Mouse (Mus musculus): ENCODE measurements around the gene Vps11. TPM values are rescaled to one million over a fixed set of nuclear protein-coding genes. Genes with fewer than 3 reads are reported as not detected.
"Not testable (repeated sequence)": the region's sequence is repeated elsewhere in the genome, so short reads cannot be mapped to it uniquely, and the experiment has no call there.

The Vps11 gene
- polyA plus RNA-seq, 1 experiment from 2014 or later, result 47.0 TPM

DNA sequence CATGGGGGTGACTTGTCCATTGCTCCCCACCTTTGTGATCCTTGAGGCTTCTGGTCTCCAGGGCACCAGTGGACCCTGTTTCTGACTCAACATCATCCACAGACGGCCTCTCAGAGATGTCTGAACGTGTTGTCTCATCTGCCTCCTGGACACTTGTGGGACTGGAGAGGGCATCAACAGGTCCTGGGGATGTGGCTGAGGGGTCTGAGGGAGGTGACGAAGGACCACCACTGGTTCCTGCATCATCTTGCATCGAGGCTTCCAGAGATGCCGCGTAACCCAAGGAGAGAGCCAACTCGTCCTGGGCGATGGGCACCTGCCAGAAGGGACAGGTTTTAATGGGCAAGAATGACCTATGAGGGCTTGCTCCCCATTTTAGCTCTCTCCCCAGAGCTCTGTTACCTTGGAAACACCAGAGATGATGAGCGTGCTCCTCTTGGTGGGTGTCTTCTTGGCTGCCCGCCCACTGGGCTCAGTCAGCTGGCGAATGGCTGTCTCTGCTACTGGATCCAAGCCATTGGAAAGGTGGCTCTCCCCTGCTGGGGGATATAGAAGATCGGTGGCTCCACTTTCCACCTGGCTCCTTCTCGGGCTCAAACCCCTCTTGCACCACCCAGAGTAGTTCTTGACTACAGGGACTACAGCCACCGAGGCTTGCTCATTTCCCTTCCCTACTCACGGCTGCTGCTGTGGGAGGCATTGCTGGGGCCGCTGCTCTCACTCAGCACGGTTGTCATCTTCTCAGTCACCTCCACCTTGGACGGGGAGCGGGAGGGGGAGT, 47.8 kb downstream of the Vps11 start:
- no peaks in the 10 kb centered on the region; the same call in 1 of the 2 replicates for H3K36me3 ChIP-seq (ENCODE audit: control insufficient read depth, insufficient read depth)
- H3K9ac ChIP-seq (replicated peaks; ENCODE audit: low read depth, low read length), result no peak overlapping the region
- ATAC-seq, result no peak
- no peaks in the 10 kb centered on the region for H3K27me3 ChIP-seq (replicated peaks; ENCODE audit: control insufficient read depth, insufficient read depth, low read length)
- H3K27ac ChIP-seq (ENCODE audit: low read length), result no peak overlapping the region
- H3K4me2 ChIP-seq (ENCODE audit: low read length), result no peak overlapping the region
- peaks cover 18% of the 10 kb centered on the region for H3K4me1 ChIP-seq (replicated peaks; ENCODE audit: control insufficient read depth, insufficient read depth, low read length)
- 65% methylated on average over 19 of the region's 19 CpGs for WGBS
- no peaks in the 10 kb centered on the region for H3K9me3 ChIP-seq (ENCODE audit: control insufficient read depth, low read length)
- H3K4me3 ChIP-seq (replicated peaks; ENCODE audit: low read length), result no peak overlapping the region

DNA sequence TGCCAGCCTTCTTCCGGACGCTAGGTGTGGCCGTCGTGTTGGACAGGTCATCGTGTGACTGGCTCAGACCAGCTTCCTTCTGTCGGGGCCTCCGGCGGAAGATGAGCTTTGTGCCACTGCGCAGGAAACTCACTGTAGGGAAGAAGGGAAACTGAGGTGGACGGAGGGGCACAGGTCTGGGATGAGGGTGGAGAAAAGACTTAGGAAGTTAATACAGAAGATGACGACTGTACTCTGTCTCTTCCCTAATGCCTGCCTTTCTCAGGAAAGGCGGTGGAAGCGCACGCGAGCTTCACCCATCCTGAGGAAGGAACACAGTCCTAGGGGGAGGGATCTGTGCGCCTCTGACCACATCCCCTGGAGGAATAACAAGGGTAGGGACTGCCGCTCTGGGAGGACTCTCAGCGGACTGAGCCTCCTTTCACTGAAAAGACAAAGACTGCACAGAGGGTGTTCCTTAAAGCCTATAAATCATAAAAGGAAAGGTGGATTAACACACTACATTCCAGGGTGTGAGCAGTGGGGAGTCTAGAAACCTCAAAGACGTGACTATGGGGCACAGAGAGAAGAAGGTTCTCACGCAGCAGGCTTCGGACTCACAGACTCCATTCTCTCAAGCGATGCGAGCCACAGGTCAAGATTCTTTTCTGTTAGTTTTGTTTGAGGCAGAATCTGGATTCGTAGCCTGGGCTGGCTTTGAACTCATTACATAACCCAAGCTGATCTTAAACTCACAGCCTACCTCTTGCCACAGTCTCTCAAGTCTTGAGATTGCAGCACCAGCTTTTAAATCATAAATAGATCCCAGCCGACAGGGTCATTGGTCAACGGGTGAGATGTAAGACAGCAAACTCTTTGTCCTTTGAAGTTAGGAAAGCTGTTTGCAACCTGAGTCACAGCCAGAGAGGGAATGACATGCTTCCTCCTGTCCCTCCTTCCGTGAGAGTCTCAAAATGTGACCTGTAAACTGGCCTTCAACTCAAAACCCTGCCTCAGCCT, 50.0 kb downstream of the Vps11 start:
- no peak overlapping the region for H3K9ac ChIP-seq (replicated peaks; ENCODE audit: low read depth, low read length)
- no peak overlapping the region for H3K4me3 ChIP-seq (replicated peaks; ENCODE audit: low read length)
- H3K9me3 ChIP-seq (ENCODE audit: control insufficient read depth, low read length), result no peaks in the 10 kb centered on the region
- H3K4me1 ChIP-seq (replicated peaks; ENCODE audit: control insufficient read depth, insufficient read depth, low read length), result 0 out of 2 replicates have a peak, but pooled peaks cover 5% of the 10 kb centered on the region
- no peak for ATAC-seq
- WGBS, result 9% methylated on average over 27 of the region's 27 CpGs
- no peak overlapping the region for H3K27ac ChIP-seq (ENCODE audit: low read length)
- H3K36me3 ChIP-seq (ENCODE audit: control insufficient read depth, insufficient read depth), result no peaks in the 10 kb centered on the region; the same call in 1 of the 2 replicates
- no peaks in the 10 kb centered on the region for H3K27me3 ChIP-seq (replicated peaks; ENCODE audit: control insufficient read depth, insufficient read depth, low read length)
- H3K4me2 ChIP-seq (ENCODE audit: low read length), result no peak overlapping the region

DNA sequence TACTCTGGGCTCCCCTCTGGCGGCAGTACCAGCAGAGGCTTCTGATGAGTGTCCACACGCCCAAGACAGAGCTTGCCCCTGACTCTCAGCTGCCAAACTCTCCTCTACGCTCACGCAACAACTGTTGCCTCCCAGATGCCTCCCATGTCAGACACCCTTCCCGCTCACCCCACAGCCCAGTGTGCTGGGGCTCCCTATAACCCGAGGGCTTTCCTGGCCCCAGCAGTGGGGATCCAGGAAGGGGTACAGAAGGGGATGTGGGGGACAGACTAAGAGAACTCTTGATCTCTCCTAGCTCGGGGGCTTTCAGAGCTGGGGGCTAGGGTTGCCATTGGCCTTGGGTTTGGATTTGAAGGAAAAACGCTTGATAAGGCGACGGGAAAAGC, 50.7 kb downstream of the Vps11 start:
- WGBS, result 32% methylated on average over 10 of the region's 10 CpGs
- H3K27ac ChIP-seq (ENCODE audit: low read length), result no peak overlapping the region
- no peaks in the 10 kb centered on the region; the same call in 1 of the 2 replicates for H3K36me3 ChIP-seq (ENCODE audit: control insufficient read depth, insufficient read depth)
- H3K9ac ChIP-seq (replicated peaks; ENCODE audit: low read depth, low read length), result no peak overlapping the region
- no peaks in the 10 kb centered on the region for H3K9me3 ChIP-seq (ENCODE audit: control insufficient read depth, low read length)
- H3K4me1 ChIP-seq (replicated peaks; ENCODE audit: control insufficient read depth, insufficient read depth, low read length), result 0 out of 2 replicates have a peak, but pooled peaks cover 5% of the 10 kb centered on the region
- no peak overlapping the region for H3K4me2 ChIP-seq (ENCODE audit: low read length)
- ATAC-seq, result no peak
- H3K4me3 ChIP-seq (replicated peaks; ENCODE audit: low read length), result no peak overlapping the region
- H3K27me3 ChIP-seq (replicated peaks; ENCODE audit: control insufficient read depth, insufficient read depth, low read length), result no peaks in the 10 kb centered on the region

DNA sequence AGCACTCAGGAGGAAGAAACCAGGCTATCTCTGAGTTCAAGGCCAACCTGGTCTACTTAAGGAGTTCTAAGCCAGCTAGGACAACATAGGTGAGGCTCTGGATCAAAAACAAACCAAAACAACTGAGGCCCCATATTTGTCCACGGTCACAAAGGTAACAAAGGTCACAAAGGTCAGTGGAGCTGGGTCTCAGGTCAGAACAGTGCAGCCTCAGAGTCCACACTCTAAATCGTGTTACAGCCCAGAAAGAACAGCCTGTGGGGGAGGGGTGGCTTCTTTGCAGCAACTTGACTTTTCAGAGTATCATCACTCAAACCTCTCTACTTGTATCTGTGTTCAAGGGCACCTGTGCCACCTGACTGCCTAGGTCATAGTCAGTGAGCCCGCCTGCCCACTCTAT, 51.7 kb downstream of the Vps11 start:
- 67% methylated on average over 3 of the region's 3 CpGs for WGBS

DNA sequence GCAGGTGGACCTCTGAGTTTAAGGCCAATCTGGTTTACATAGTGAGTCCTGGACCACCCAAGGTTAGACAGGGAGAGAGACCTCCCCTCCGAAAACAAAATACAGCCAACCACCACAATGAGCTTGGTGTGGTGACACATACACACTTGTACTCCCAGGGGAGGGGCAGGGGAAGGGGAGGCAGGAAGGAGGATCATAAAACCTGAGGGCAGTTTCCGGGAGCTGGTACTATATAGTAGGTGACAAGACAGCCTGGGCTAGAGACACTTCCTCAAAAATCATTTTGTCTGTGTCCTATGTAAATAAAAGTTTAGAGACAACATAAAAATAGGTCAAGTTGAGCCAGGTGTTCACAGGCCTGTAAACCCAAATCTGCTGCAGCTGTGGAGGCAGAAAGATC, 54.2 kb downstream of the Vps11 start:
- no peaks in the 10 kb centered on the region for H3K27me3 ChIP-seq (replicated peaks; ENCODE audit: control insufficient read depth, insufficient read depth, low read length)
- no peak for ATAC-seq
- H3K36me3 ChIP-seq (ENCODE audit: control insufficient read depth, insufficient read depth), result 0 out of 2 replicates have a peak, but pooled peaks cover 2% of the 10 kb centered on the region
- H3K4me3 ChIP-seq (replicated peaks; ENCODE audit: low read length), result no peak overlapping the region
- H3K9ac ChIP-seq (replicated peaks; ENCODE audit: low read depth, low read length), result no peak overlapping the region
- no peak overlapping the region for H3K4me2 ChIP-seq (ENCODE audit: low read length)
- peaks cover 13% of the 10 kb centered on the region for H3K4me1 ChIP-seq (replicated peaks; ENCODE audit: control insufficient read depth, insufficient read depth, low read length)
- 92% methylated on average over 2 of the region's 2 CpGs for WGBS
- no peaks in the 10 kb centered on the region for H3K9me3 ChIP-seq (ENCODE audit: control insufficient read depth, low read length)
- no peak overlapping the region for H3K27ac ChIP-seq (ENCODE audit: low read length)

More for the DNA sequence above, 51.7 kb downstream of the Vps11 start:
- no peak overlapping the region for H3K4me2 ChIP-seq (ENCODE audit: low read length)
- ATAC-seq, result no peak
- no peaks in the 10 kb centered on the region; the same call in 1 of the 2 replicates for H3K36me3 ChIP-seq (ENCODE audit: control insufficient read depth, insufficient read depth)
- no peaks in the 10 kb centered on the region for H3K9me3 ChIP-seq (ENCODE audit: control insufficient read depth, low read length)
- H3K4me1 ChIP-seq (replicated peaks; ENCODE audit: control insufficient read depth, insufficient read depth, low read length), result peaks cover 7% of the 10 kb centered on the region
- no peaks in the 10 kb centered on the region for H3K27me3 ChIP-seq (replicated peaks; ENCODE audit: control insufficient read depth, insufficient read depth, low read length)
- H3K4me3 ChIP-seq (replicated peaks; ENCODE audit: low read length), result no peak overlapping the region
- no peak overlapping the region for H3K9ac ChIP-seq (replicated peaks; ENCODE audit: low read depth, low read length)
- no peak overlapping the region for H3K27ac ChIP-seq (ENCODE audit: low read length)

DNA sequence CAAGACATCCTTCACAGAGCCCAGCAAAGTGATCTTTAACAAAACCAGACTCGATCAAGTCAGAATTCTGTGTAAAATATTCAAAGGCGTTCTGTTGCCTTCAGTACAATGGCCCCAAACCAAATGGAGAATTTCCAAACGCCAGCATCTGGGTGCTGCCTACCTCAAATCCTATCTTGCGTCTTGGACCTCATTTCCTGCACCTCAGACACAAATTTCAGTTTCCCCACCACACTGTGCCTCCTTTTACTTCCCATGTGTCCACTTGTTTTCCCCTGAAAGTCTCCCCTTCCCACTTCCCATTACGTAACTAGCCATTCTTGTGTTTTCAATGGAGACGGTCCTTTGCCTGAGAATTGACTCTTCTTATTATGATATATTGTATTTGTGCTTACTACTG, 54.9 kb downstream of the Vps11 start:
- no peaks in the 10 kb centered on the region for H3K27me3 ChIP-seq (replicated peaks; ENCODE audit: control insufficient read depth, insufficient read depth, low read length)
- no peak overlapping the region for H3K4me3 ChIP-seq (replicated peaks; ENCODE audit: low read length)
- H3K4me2 ChIP-seq (ENCODE audit: low read length), result no peak overlapping the region
- H3K4me1 ChIP-seq (replicated peaks; ENCODE audit: control insufficient read depth, insufficient read depth, low read length), result peaks cover 13% of the 10 kb centered on the region
- no peak overlapping the region for H3K9ac ChIP-seq (replicated peaks; ENCODE audit: low read depth, low read length)
- peaks cover 2% of the 10 kb centered on the region; the same call in 1 of the 2 replicates for H3K36me3 ChIP-seq (ENCODE audit: control insufficient read depth, insufficient read depth)
- H3K9me3 ChIP-seq (ENCODE audit: control insufficient read depth, low read length), result no peaks in the 10 kb centered on the region
- H3K27ac ChIP-seq (ENCODE audit: low read length), result no peak overlapping the region
- ATAC-seq, result no peak
- WGBS, result 88% methylated on average over 6 of the region's 6 CpGs

DNA sequence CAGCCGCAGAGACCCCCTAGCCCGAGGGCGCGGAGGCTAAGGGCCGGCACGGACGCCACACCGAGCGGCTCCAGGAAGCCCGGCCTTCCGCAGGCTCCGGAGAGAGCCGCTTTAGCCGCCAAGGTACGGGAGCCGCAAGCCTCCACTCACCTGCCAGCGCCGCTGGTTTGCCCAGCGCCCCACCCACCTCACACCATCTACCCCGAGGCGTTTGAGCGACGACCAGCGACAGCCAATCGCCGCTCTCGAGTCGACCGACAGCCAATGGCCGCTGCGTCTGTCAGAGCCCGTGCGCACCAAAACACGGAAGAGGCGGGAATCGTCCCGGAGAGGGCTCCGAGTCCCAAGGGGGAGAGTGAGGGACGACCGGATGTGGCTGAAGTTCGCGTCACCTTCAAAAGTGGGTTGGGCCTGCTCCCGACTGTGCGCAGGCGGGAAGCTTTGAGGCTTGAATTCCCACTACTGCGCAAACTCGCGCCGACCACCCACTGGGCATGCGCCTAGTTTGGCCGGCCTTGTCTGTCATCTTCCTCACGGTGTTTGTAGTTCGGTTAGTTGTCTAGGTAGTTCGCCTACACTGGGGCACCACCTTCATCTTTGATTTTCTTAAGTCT, 55.9 kb downstream of the Vps11 start, which contains the start of gene Hinfp:
Gene Hinfp (minus strand): TSS at position 206 of the 614 bp plus-strand sequence.
- under 1% methylated on average over 54 of the region's 54 CpGs for WGBS
- ATAC-seq, result peak; percentile 99
- H3K27ac ChIP-seq (ENCODE audit: low read length), result peak within 1 kb of the TSS; percentile 60

DNA sequence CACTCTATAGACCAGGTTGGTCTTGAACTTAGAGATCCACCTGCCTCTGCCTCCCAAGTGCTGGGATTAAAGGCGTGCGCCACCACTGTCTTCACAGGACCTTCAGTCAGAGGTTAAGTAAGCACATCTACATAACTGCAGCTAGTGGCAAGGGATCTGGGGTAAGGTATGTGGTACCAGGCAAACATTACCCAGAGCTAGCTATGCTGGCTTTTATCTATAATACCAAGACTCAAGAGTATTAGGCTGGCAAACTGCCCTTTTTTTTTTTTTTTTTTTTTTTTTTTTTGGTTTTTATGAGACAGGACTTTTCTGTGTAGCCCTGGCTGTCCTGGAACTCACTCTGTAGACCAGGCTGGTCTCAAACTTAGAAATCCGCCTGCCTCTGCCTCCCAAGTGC, 61.5 kb downstream of the Vps11 start:
- H3K4me2 ChIP-seq (ENCODE audit: low read length); ATAC-seq; H3K9me3 ChIP-seq (ENCODE audit: control insufficient read depth, low read length); H3K27me3 ChIP-seq (replicated peaks; ENCODE audit: control insufficient read depth, insufficient read depth, low read length); H3K4me3 ChIP-seq (replicated peaks; ENCODE audit: low read length); H3K27ac ChIP-seq (ENCODE audit: low read length); H3K9ac ChIP-seq (replicated peaks; ENCODE audit: low read depth, low read length): not testable (repeated sequence)
- H3K36me3 ChIP-seq (ENCODE audit: control insufficient read depth, insufficient read depth), result peaks cover 43% of the 10 kb centered on the region
- peaks cover 13% of the 10 kb centered on the region for H3K4me1 ChIP-seq (replicated peaks; ENCODE audit: control insufficient read depth, insufficient read depth, low read length)
- WGBS, result 96% methylated on average over 3 of the region's 3 CpGs

More for the DNA sequence above, 55.9 kb downstream of the Vps11 start, which contains the start of gene Hinfp:
- peaks cover 6% of the 10 kb centered on the region for H3K36me3 ChIP-seq (ENCODE audit: control insufficient read depth, insufficient read depth)
- no peaks in the 10 kb centered on the region for H3K27me3 ChIP-seq (replicated peaks; ENCODE audit: control insufficient read depth, insufficient read depth, low read length)
- H3K9me3 ChIP-seq (ENCODE audit: control insufficient read depth, low read length), result no peaks in the 10 kb centered on the region
- H3K4me2 ChIP-seq (ENCODE audit: low read length), result peak within 1 kb of the TSS; percentile 86
- peak within 1 kb of the TSS; percentile 94 for H3K4me3 ChIP-seq (replicated peaks; ENCODE audit: low read length)
- peak within 1 kb of the TSS; percentile 84 for H3K9ac ChIP-seq (replicated peaks; ENCODE audit: low read depth, low read length)
- peaks cover 13% of the 10 kb centered on the region for H3K4me1 ChIP-seq (replicated peaks; ENCODE audit: control insufficient read depth, insufficient read depth, low read length)
